Comparison of ENCODE assay signal across 8 mouse cellular contexts in the genomic region with DNA sequence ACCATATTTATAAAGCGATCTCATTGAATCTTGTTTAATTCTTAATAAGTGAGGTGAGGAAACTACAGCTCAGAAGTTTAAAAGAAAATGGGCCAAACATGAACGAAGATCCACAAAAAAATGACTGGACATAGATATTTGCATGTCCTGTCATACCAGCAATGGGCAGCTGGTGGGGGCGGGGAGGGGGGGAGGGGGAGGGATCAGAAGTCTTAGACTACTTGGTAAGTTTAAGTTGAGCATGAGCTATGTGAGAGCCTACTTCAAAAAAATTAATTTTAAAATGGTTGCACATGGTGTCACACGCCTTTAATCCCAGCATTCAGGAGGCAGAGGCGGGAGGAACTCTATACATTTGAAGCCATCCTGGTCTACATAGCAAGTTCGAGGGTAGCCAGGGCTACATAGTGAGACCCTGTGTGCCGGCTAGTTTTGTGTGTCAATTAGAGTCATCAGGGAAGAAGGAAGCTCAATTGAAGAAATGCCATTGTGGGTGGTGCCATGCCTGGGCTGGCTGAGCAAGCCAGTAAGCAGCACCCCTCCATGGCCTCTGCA. TPM values are rescaled to one million over a fixed set of nuclear protein-coding genes. Genes with fewer than 3 reads are reported as not detected.
DNase-seq lines count a peak whose midpoint lies in the region; ATAC-seq and TF ChIP-seq lines count a peak whose summit lies in the region.

No protein-coding gene starts in this region.

- H3K27ac ChIP-seq in kidney, embryonic 15.5 days = peak overlapping the region; percentile 86; the same call in 1 of the 2 replicates
- no peak overlapping the region for H3K27ac ChIP-seq in cortical plate, adult 2 months (ENCODE audit: insufficient read depth, low read length)
- H3K27ac ChIP-seq in hindbrain, embryonic 15.5 days (replicated peaks) = peak overlapping the region; percentile 95; the same call in 1 of the 2 replicates
- H3K27ac ChIP-seq in midbrain, postnatal 0 days (ENCODE audit: low read depth, low read length) = peak overlapping the region; percentile 95

- peak overlapping the region; percentile 65 for H3K4me2 ChIP-seq in kidney, embryonic 15.5 days
- H3K4me2 ChIP-seq in hindbrain, embryonic 15.5 days = peak overlapping the region; percentile 80
- peak overlapping the region; percentile 71; the same call in 1 of the 2 replicates for H3K4me2 ChIP-seq in midbrain, postnatal 0 days (ENCODE audit: low read depth, low read length, poor library complexity, severe bottlenecking)

- TF ChIP-seq CTCF in cortical plate, adult 2 months (IDR thresholded peaks at IDR 0.05; ENCODE audit: extremely low read depth, insufficient read depth, low read length) = no peak
- TF ChIP-seq CTCF in midbrain, postnatal 0 days (IDR thresholded peaks at IDR 0.05) = no peak

- no peak overlapping the region for H3K9ac ChIP-seq in kidney, embryonic 15.5 days
- H3K9ac ChIP-seq in hindbrain, embryonic 15.5 days = no peak overlapping the region
- H3K9ac ChIP-seq in midbrain, postnatal 0 days (replicated peaks; ENCODE audit: low read length, poor library complexity, severe bottlenecking) = peak overlapping the region; percentile 96

- WGBS in kidney, embryonic 15.5 days = 63% methylated on average over 7 of the region's 7 CpGs
- WGBS in hindbrain, embryonic 15.5 days = 63% methylated on average over 7 of the region's 7 CpGs
- WGBS in midbrain, postnatal 0 days = 65% methylated on average over 7 of the region's 7 CpGs

- TF ChIP-seq POLR2A in cortical plate, adult 2 months (IDR thresholded peaks at IDR 0.05; ENCODE audit: extremely low read depth, insufficient read depth, low read length) = no peak

- no peaks in the 10 kb centered on the region for H3K27me3 ChIP-seq in kidney, embryonic 15.5 days
- no peaks in the 10 kb centered on the region for H3K27me3 ChIP-seq in hindbrain, embryonic 15.5 days
- no peaks in the 10 kb centered on the region for H3K27me3 ChIP-seq in midbrain, postnatal 0 days (ENCODE audit: insufficient read depth, low read length)

- peaks cover 13% of the 10 kb centered on the region for H3K4me1 ChIP-seq in kidney, embryonic 15.5 days
- H3K4me1 ChIP-seq in cortical plate, adult 2 months (ENCODE audit: control insufficient read depth, insufficient read depth, low read length) = peaks cover 6% of the 10 kb centered on the region
- peaks cover 15% of the 10 kb centered on the region for H3K4me1 ChIP-seq in hindbrain, embryonic 15.5 days (replicated peaks)
- H3K4me1 ChIP-seq in midbrain, postnatal 0 days (ENCODE audit: insufficient read depth, low read length) = no peaks in the 10 kb centered on the region; the same call in 1 of the 2 replicates

- no peaks in the 10 kb centered on the region for H3K9me3 ChIP-seq in kidney, embryonic 15.5 days (replicated peaks)
- H3K9me3 ChIP-seq in hindbrain, embryonic 15.5 days = no peaks in the 10 kb centered on the region
- no peaks in the 10 kb centered on the region for H3K9me3 ChIP-seq in midbrain, postnatal 0 days (ENCODE audit: low read length)

- DNase-seq in kidney, adult 8-10 months = no peak
- DNase-seq in midbrain, postnatal 0 days (ENCODE audit: low spot score) = no peak
- no peak for DNase-seq in ovary, adult 18-20 months (ENCODE audit: low spot score)
- DNase-seq in urinary bladder, postnatal 25 days (ENCODE audit: low spot score) = no peak
- no peak for DNase-seq in right cerebral cortex, adult 2 months (ENCODE audit: low spot score in 2 of 2)

- peak overlapping the region; percentile 72 for H3K4me3 ChIP-seq in kidney, embryonic 15.5 days (replicated peaks)
- H3K4me3 ChIP-seq in cortical plate, adult 2 months (ENCODE audit: insufficient read depth, low read length) = peak overlapping the region; percentile 83
- peak overlapping the region; percentile 92 for H3K4me3 ChIP-seq in hindbrain, embryonic 15.5 days
- peak overlapping the region; percentile 98 for H3K4me3 ChIP-seq in midbrain, postnatal 0 days (ENCODE audit: low read depth, low read length)

- peak; percentile 26 for ATAC-seq in kidney, embryonic 15.5 days (replicated peaks; ENCODE audit: low FRiP score)
- peak; percentile 57 for ATAC-seq in hindbrain, embryonic 15.5 days (ENCODE audit: low FRiP score, low read depth)
- peak; percentile 11; the same call in 1 of the 2 replicates for ATAC-seq in midbrain, postnatal 0 days (ENCODE audit: low FRiP score)

- H3K36me3 ChIP-seq in kidney, embryonic 15.5 days = peaks cover 28% of the 10 kb centered on the region
- H3K36me3 ChIP-seq in hindbrain, embryonic 15.5 days = peaks cover 20% of the 10 kb centered on the region
- peaks cover 18% of the 10 kb centered on the region for H3K36me3 ChIP-seq in midbrain, postnatal 0 days (ENCODE audit: insufficient read depth, low read length)

RNA-seq across cellular contexts. Expression of a gene that starts 0.4 kb away (rescaled TPM):
- 59.5 and 62.6 TPM in 2 replicates for polyA plus RNA-seq in kidney, embryonic 15.5 days (2015; fragmentation: Nextera tagmentation; extraction: Ambion mirVana)
- 161 and 170 TPM in 2 replicates for polyA plus RNA-seq in cortical plate, adult 2 months (2012; rRNA removed)
- polyA plus RNA-seq in hindbrain, embryonic 15.5 days (2015; fragmentation: Nextera tagmentation; extraction: Ambion mirVana) = 106 and 109 TPM in 2 replicates
- total RNA-seq in midbrain, postnatal 0 days (2014; rRNA removed) = 80.5 and 106 TPM in 2 replicates
- polyA plus RNA-seq in midbrain, postnatal 0 days (2015; fragmentation: Nextera tagmentation; extraction: Ambion mirVana) = 66.5 and 73.4 TPM in 2 replicates

RNA-seq across cellular contexts. Expression of a gene that starts 47.6 kb away (rescaled TPM):
- polyA plus RNA-seq in kidney, embryonic 15.5 days (2015; fragmentation: Nextera tagmentation; extraction: Ambion mirVana) = 3.9 and 4.1 TPM in 2 replicates
- polyA plus RNA-seq in cortical plate, adult 2 months (2012; rRNA removed) = 45.7 and 46.2 TPM in 2 replicates
- 2.7 TPM in 2 replicates for polyA plus RNA-seq in hindbrain, embryonic 15.5 days (2015; fragmentation: Nextera tagmentation; extraction: Ambion mirVana)
- total RNA-seq in midbrain, postnatal 0 days (2014; rRNA removed) = 38.7 and 39.8 TPM in 2 replicates
- 2.5 and 2.7 TPM in 2 replicates for polyA plus RNA-seq in midbrain, postnatal 0 days (2015; fragmentation: Nextera tagmentation; extraction: Ambion mirVana)
